Mouse (Mus musculus) CH12.LX (cell line): Measurements from ENCODE around the gene Slc38a3.

Experiments used
- CTCF ChIP-seq, 2 experiments: IDR thresholded peaks in 1 of 2; conservative IDR thresholded peaks in 1 of 2; 2 replicates each; pipeline ENCODE4 v1.5.1; 2011 to 2012; ENCODE audit warnings: low read depth in 2 of 2, low read length in 2 of 2, improper control_type of control experiment in 1 of 2, inconsistent platforms in 1 of 2, mild to moderate bottlenecking in 1 of 2, moderate library complexity in 1 of 2
- EP300 ChIP-seq: IDR thresholded peaks from 2 replicates; pipeline ENCODE4 v1.6.1; 2011; ENCODE audit warnings: low read length, improper control_type of control experiment
- POLR2A ChIP-seq: IDR thresholded peaks from 2 replicates; pipeline ENCODE4 v1.6.1; 2011; ENCODE audit warnings: low read depth, mild to moderate bottlenecking, improper control_type of control experiment, low read length
- POLR2AphosphoS2 ChIP-seq: IDR thresholded peaks from 2 replicates; pipeline ENCODE4 v1.6.1; 2011; ENCODE audit warnings: low read depth, low read length, improper control_type of control experiment
- RCOR1 ChIP-seq: conservative IDR thresholded peaks from 2 replicates; pipeline ENCODE4 v1.6.1; 2012; ENCODE audit warnings: low read depth, mild to moderate bottlenecking, inconsistent platforms, low read length, improper control_type of control experiment
- USF1 ChIP-seq: IDR thresholded peaks from 2 replicates; pipeline ENCODE4 v1.6.1; 2014; ENCODE audit warnings: low read depth, mild to moderate bottlenecking, inconsistent platforms, low read length, improper control_type of control experiment

- TF ChIP-seq CTCF (conservative IDR thresholded peaks at IDR 0.05 in 1 of 2, IDR thresholded peaks at IDR 0.05 in 1 of 2; ENCODE audit: low read depth in 2 of 2, low read length in 2 of 2) (no peak), POLR2A (no peak), EP300 (no peak), USF1 (no peak), POLR2AphosphoS2 (no peak), RCOR1 (no peak)
Observed at GRCm38 (mm10) chr9:107696845-107697610, 27.7 kb upstream of the Slc38a3 start.
